9 mouse cellular contexts compared by ENCODE assay signal in the genomic region with DNA sequence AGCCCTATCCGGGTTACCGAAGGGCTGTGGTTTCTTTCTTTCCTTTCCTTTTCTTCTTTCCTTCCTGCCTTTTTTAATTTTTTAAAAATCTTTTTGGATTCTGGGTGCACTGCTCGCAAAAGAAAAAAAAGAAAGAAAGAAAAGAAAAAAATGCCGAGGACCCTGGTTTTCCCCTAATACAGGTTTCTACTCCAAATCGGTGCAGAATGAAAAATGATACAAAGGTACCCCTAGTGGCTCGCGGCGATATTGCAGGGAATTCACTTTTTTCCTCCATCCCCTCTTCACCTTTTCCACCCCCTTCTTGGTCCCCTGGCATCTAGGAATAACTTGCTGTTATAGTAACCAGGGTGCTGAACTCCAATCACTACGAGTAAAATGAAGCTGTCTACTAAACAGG.
DNase-seq lines count a peak whose midpoint lies in the region; ATAC-seq lines count a peak whose summit lies in the region.
"Had no signal": no experiment of that assay in that cellular context is flagged by ENCODE, and none has a peak within 500 bp of the region (broad histone marks: within the 10 kb centered on the region; RNA-seq: fewer than 3 reads in every experiment).

No protein-coding gene starts in this region.

- H3K4me3 ChIP-seq in limb, embryonic 13.5 days, result peak overlapping the region; percentile 54
- peak overlapping the region; percentile 66 for H3K4me3 ChIP-seq in neural tube, embryonic 13.5 days

- peaks cover 12% of the 10 kb centered on the region for H3K4me1 ChIP-seq in limb, embryonic 13.5 days
- peaks cover 26% of the 10 kb centered on the region for H3K4me1 ChIP-seq in neural tube, embryonic 13.5 days (replicated peaks)

- 0 out of 2 replicates have a peak, but pooled peaks cover 3% of the 10 kb centered on the region for H3K27me3 ChIP-seq in limb, embryonic 13.5 days
- H3K27me3 ChIP-seq in neural tube, embryonic 13.5 days, result no peaks in the 10 kb centered on the region

- peak overlapping the region; percentile 68 for H3K9ac ChIP-seq in limb, embryonic 13.5 days
- H3K9ac ChIP-seq in neural tube, embryonic 13.5 days, result peak overlapping the region; percentile 82

- ATAC-seq in limb, embryonic 13.5 days (ENCODE audit: low FRiP score, low read depth), result peak; percentile 33; the same call in 1 of the 2 replicates
- no peak for ATAC-seq in neural tube, embryonic 13.5 days (ENCODE audit: low read depth)

- H3K36me3 ChIP-seq in limb, embryonic 13.5 days, result no peaks in the 10 kb centered on the region
- no peaks in the 10 kb centered on the region for H3K36me3 ChIP-seq in neural tube, embryonic 13.5 days

- WGBS in limb, embryonic 13.5 days, result 0% methylated on average over 9 of the region's 9 CpGs
- WGBS in neural tube, embryonic 13.5 days, result under 1% methylated on average over 9 of the region's 9 CpGs

- peak; percentile 58 for DNase-seq in heart, adult 11 months
- DNase-seq in heart, postnatal 25 days (ENCODE audit: low spot score), result no peak
- peak; percentile 86 to 87 for DNase-seq in cerebellum, postnatal 25 days
- peak; percentile 62 to 74 for DNase-seq in frontal cortex, postnatal 25 days (ENCODE audit: low spot score in 2 of 2)
- peak; percentile 42 for DNase-seq in kidney, adult 9 months
- no peak for DNase-seq in T-cell, adult 2 months (ENCODE audit: low spot score)

- H3K27ac ChIP-seq in limb, embryonic 13.5 days, result no peak overlapping the region
- peak overlapping the region; percentile 80 for H3K27ac ChIP-seq in neural tube, embryonic 13.5 days (replicated peaks)
- H3K27ac ChIP-seq: macrophage had no signal

- H3K4me2 ChIP-seq in limb, embryonic 13.5 days (replicated peaks), result peak overlapping the region; percentile 76
- H3K4me2 ChIP-seq in neural tube, embryonic 13.5 days, result peak overlapping the region; percentile 72

- no peaks in the 10 kb centered on the region for H3K9me3 ChIP-seq in limb, embryonic 13.5 days
- H3K9me3 ChIP-seq in neural tube, embryonic 13.5 days, result no peaks in the 10 kb centered on the region

- intact Hi-C loops in heart, postnatal 25 days (cut with DNase I), result no loop called here

Comparison
In these comparisons a context has a peak if more than half of its experiments do, and no peak if none do; other contexts are left out.
1. DNase-seq: peak in heart, adult 11 months (single experiment), cerebellum, postnatal 25 days (2 of 2), frontal cortex, postnatal 25 days (2 of 2) and kidney, adult 9 months (single experiment); none in heart, postnatal 25 days (single experiment) and T-cell, adult 2 months (single experiment).